Mouse (Mus musculus) cerebellum, adult 2 months (tissue): ENCODE results near the gene Lrrc29.

Experiments
- CTCF ChIP-seq: fragments of 200-500 bp; IDR thresholded peaks from 2 replicates; pipeline ENCODE4 v1.5.1; 2011; ENCODE audit warnings: low read depth, mild to moderate bottlenecking, control low read depth, low read length, moderate library complexity, borderline replicate concordance; ENCODE audit not compliant: insufficient read depth
- POLR2A ChIP-seq: fragments of 200-500 bp; IDR thresholded peaks from 2 replicates; pipeline ENCODE4 v1.6.1; 2011; ENCODE audit warnings: low read length, control low read depth, borderline replicate concordance; ENCODE audit not compliant: insufficient read depth

- TF ChIP-seq CTCF (no peak), POLR2A (no peak)
Observed at GRCm38 (mm10) chr8:105313622-105314402, 12.3 kb downstream of the Lrrc29 start.
